Mouse (Mus musculus) CD4-positive naive resting alpha-beta T cell, adult 57 days (primary cell): ENCODE results near the gene AI837181. TPM values are rescaled to one million over a fixed set of nuclear protein-coding genes. Genes with fewer than 3 reads are reported as not detected.

ENCODE experiments used
- total RNA-seq: library from RNA; stranded (reverse); gene quantifications from one replicate; pipeline ENCODE4 v1.2.4, GENCODE M21; 2023

Gene AI837181
- 61.4 TPM for total RNA-seq

GRCm38 (mm10) chr19:5424782-5425741, at the start of gene AI837181, which contains the start of gene Drap1:
AI837181 (plus strand) TSS chr19:5425144.
Drap1 (minus strand) TSS chr19:5424979.

GRCm38 (mm10) chr19:5388588-5389242, 36.2 kb upstream of the AI837181 start, which contains the start of gene Sart1:
Sart1 (minus strand) TSS chr19:5388703.

GRCm38 (mm10) chr19:5402293-5402692, 22.7 kb upstream of the AI837181 start, which contains the start of gene Tsga10ip:
Tsga10ip (minus strand) TSS chr19:5402526.

GRCm38 (mm10) chr19:5447515-5448353, 22.8 kb downstream of the AI837181 start, which contains the start of gene Fosl1:
Fosl1 (plus strand) TSS chr19:5447547.

GRCm38 (mm10) chr19:5457746-5458442, 33.0 kb downstream of the AI837181 start, which contains the start of gene Ccdc85b:
Ccdc85b (minus strand) TSS chr19:5457894.

GRCm38 (mm10) chr19:5460465-5460911, 35.5 kb downstream of the AI837181 start, which contains the start of gene Fibp:
Fibp (plus strand) TSS chr19:5460615.

GRCm38 (mm10) chr19:5468374-5468773, 43.4 kb downstream of the AI837181 start, which contains the start of gene Ctsw:
Ctsw (minus strand) TSS chr19:5468507.

GRCm38 (mm10) chr19:5473720-5474119, 48.8 kb downstream of the AI837181 start, which contains the start of gene Efemp2:
Efemp2 (plus strand) TSS chr19:5473954.

Other genes with a start within 250 kb of the AI837181 start
- gene Pacs1, start 152.0 kb upstream of the AI837181 start, total RNA-seq: 132 TPM
- 247 TPM for gene Sf3b2, start 129.7 kb upstream of the AI837181 start, total RNA-seq
- not detected for gene Gal3st3, start 126.8 kb upstream of the AI837181 start, total RNA-seq
- gene Catsper1, start 89.4 kb upstream of the AI837181 start, total RNA-seq: not detected
- gene Cst6, start 75.6 kb upstream of the AI837181 start, total RNA-seq: not detected
- gene Eif1ad, start 58.4 kb upstream of the AI837181 start, total RNA-seq: 41.9 TPM
- 106 TPM for gene Banf1, start 58.0 kb upstream of the AI837181 start, total RNA-seq
- 200 TPM for gene Sart1, start 36.4 kb upstream of the AI837181 start, total RNA-seq
- 1.4 TPM for gene Tsga10ip, start 22.6 kb upstream of the AI837181 start, total RNA-seq
- gene Drap1, start 165 bp upstream of the AI837181 start, total RNA-seq: 174 TPM
- gene Fosl1, start 22.4 kb downstream of the AI837181 start, total RNA-seq: 0.71 TPM
- gene Ccdc85b, start 32.8 kb downstream of the AI837181 start, total RNA-seq: 7.5 TPM
- 76.3 TPM for gene Fibp, start 35.5 kb downstream of the AI837181 start, total RNA-seq
- 54.6 TPM for gene Ctsw, start 43.4 kb downstream of the AI837181 start, total RNA-seq
- gene Efemp2, start 48.8 kb downstream of the AI837181 start, total RNA-seq: 1.6 TPM
- gene Mus81, start 63.3 kb downstream of the AI837181 start, total RNA-seq: 47.9 TPM
- gene Cfl1, start 65.3 kb downstream of the AI837181 start, total RNA-seq: 1,409 TPM
- gene 1700020D05Rik, start 78.6 kb downstream of the AI837181 start, total RNA-seq: 1.4 TPM
- 6.6 TPM for gene Snx32, start 85.4 kb downstream of the AI837181 start, total RNA-seq
- gene Ovol1, start 135.5 kb downstream of the AI837181 start, total RNA-seq: not detected
- gene Ap5b1, start 142.9 kb downstream of the AI837181 start, total RNA-seq: 24.4 TPM
- gene Rnaseh2c, start 176.7 kb downstream of the AI837181 start, total RNA-seq: 97.8 TPM
- gene Kat5, start 185.1 kb downstream of the AI837181 start, total RNA-seq: 120 TPM
- 154 TPM for gene Rela, start 212.3 kb downstream of the AI837181 start, total RNA-seq
- gene Sipa1, start 238.6 kb downstream of the AI837181 start, total RNA-seq: 202 TPM